Mouse (Mus musculus): ENCODE measurements at regions not wholly inside any gene's neighbourhood (a gene's known extent, or its start where the extent isn't known, plus 50 kb on each side); places are given as distances from the start of the nearest gene placed in this dataset.

GRCm38 (mm10) chr11:18581078-18581800 lies 437.5 kb downstream of the Meis1 start:
- no peaks in the 10 kb centered on the region for H3K36me3 ChIP-seq (ENCODE audit: control insufficient read depth, insufficient read depth, low read length)
- H3K4me1 ChIP-seq (replicated peaks; ENCODE audit: control insufficient read depth, insufficient read depth, low read length), result no peaks in the 10 kb centered on the region
- WGBS, result 95% methylated on average over 8 of the region's 8 CpGs
- no peak overlapping the region for H3K27ac ChIP-seq (ENCODE audit: control insufficient read depth, insufficient read depth, low read length)
- no peak overlapping the region for H3K4me3 ChIP-seq (ENCODE audit: control insufficient read depth, insufficient read depth, low read length)
- no peaks in the 10 kb centered on the region for H3K27me3 ChIP-seq (ENCODE audit: control insufficient read depth, insufficient read depth, low read length)
- TF ChIP-seq CTCF (IDR thresholded peaks at IDR 0.05; ENCODE audit: borderline replicate concordance, control insufficient read depth, extremely low read depth, insufficient read depth, low read length, poor library complexity) (no peak), POLR2A (IDR thresholded peaks at IDR 0.05; ENCODE audit: control insufficient read depth, extremely low read depth, insufficient read depth, low read length, poor library complexity) (no peak)
- DNase-seq, result no peak

GRCm38 (mm10) chr11:18571557-18572209 lies 447.1 kb downstream of the Meis1 start:
- H3K4me3 ChIP-seq (ENCODE audit: control insufficient read depth, insufficient read depth, low read length), result no peak overlapping the region
- H3K27ac ChIP-seq (ENCODE audit: control insufficient read depth, insufficient read depth, low read length), result no peak overlapping the region
- no peak for DNase-seq
- H3K27me3 ChIP-seq (ENCODE audit: control insufficient read depth, insufficient read depth, low read length), result no peaks in the 10 kb centered on the region
- H3K36me3 ChIP-seq (ENCODE audit: control insufficient read depth, insufficient read depth, low read length), result no peaks in the 10 kb centered on the region
- H3K4me1 ChIP-seq (replicated peaks; ENCODE audit: control insufficient read depth, insufficient read depth, low read length), result no peaks in the 10 kb centered on the region
- WGBS, result 92% methylated on average over 4 of the region's 4 CpGs
- TF ChIP-seq POLR2A (IDR thresholded peaks at IDR 0.05; ENCODE audit: control insufficient read depth, extremely low read depth, insufficient read depth, low read length, poor library complexity), result no peak
- TF ChIP-seq CTCF (IDR thresholded peaks at IDR 0.05; ENCODE audit: borderline replicate concordance, control insufficient read depth, extremely low read depth, insufficient read depth, low read length, poor library complexity), result no peak

- 98% methylated on average over 2 of the region's 2 CpGs for whole genome bisulfite sequencing
- TF ChIP-seq POLR2A (IDR thresholded peaks at IDR 0.05; ENCODE audit: control insufficient read depth, extremely low read depth, insufficient read depth, low read length, poor library complexity) (no peak), CTCF (IDR thresholded peaks at IDR 0.05; ENCODE audit: borderline replicate concordance, control insufficient read depth, extremely low read depth, insufficient read depth, low read length, poor library complexity) (no peak)
Measured at GRCm38 (mm10) chr11:18563011-18563410, 455.8 kb downstream of the Meis1 start.

GRCm38 (mm10) chr11:18558665-18559064 lies 460.1 kb downstream of the Meis1 start:
- Histone ChIP-seq H3K4me1 (replicated peaks; ENCODE audit: control insufficient read depth, insufficient read depth, low read length) (no peaks in the 10 kb centered on the region), H3K36me3 (ENCODE audit: control insufficient read depth, insufficient read depth, low read length) (no peaks in the 10 kb centered on the region), H3K4me3 (ENCODE audit: control insufficient read depth, insufficient read depth, low read length) (no peak overlapping the region), H3K27ac (ENCODE audit: control insufficient read depth, insufficient read depth, low read length) (no peak overlapping the region), H3K27me3 (ENCODE audit: control insufficient read depth, insufficient read depth, low read length) (no peaks in the 10 kb centered on the region)
- 46% methylated on average over 4 of the region's 4 CpGs for WGBS
- no peak for DNase-seq
- no peak for TF ChIP-seq CTCF (IDR thresholded peaks at IDR 0.05; ENCODE audit: borderline replicate concordance, control insufficient read depth, extremely low read depth, insufficient read depth, low read length, poor library complexity)
- no peak for TF ChIP-seq POLR2A (IDR thresholded peaks at IDR 0.05; ENCODE audit: control insufficient read depth, extremely low read depth, insufficient read depth, low read length, poor library complexity)

More at GRCm38 (mm10) chr11:18563011-18563410, 455.8 kb downstream of the Meis1 start:
- Histone ChIP-seq H3K4me3 (ENCODE audit: control insufficient read depth, insufficient read depth, low read length) (no peak overlapping the region), H3K4me1 (replicated peaks; ENCODE audit: control insufficient read depth, insufficient read depth, low read length) (no peaks in the 10 kb centered on the region), H3K27ac (ENCODE audit: control insufficient read depth, insufficient read depth, low read length) (no peak overlapping the region), H3K27me3 (ENCODE audit: control insufficient read depth, insufficient read depth, low read length) (no peaks in the 10 kb centered on the region), H3K36me3 (ENCODE audit: control insufficient read depth, insufficient read depth, low read length) (no peaks in the 10 kb centered on the region)
- no peak for DNase-seq

GRCm38 (mm10) chr11:18535592-18535857 lies 483.3 kb downstream of the Meis1 start:
- Histone ChIP-seq H3K36me3 (ENCODE audit: control insufficient read depth, insufficient read depth, low read length) (no peaks in the 10 kb centered on the region), H3K27me3 (ENCODE audit: control insufficient read depth, insufficient read depth, low read length) (no peaks in the 10 kb centered on the region), H3K27ac (ENCODE audit: control insufficient read depth, insufficient read depth, low read length) (no peak overlapping the region), H3K4me3 (ENCODE audit: control insufficient read depth, insufficient read depth, low read length) (no peak overlapping the region), H3K4me1 (replicated peaks; ENCODE audit: control insufficient read depth, insufficient read depth, low read length) (no peaks in the 10 kb centered on the region)
- WGBS, result 79% methylated on average over 2 of the region's 2 CpGs
- TF ChIP-seq CTCF (IDR thresholded peaks at IDR 0.05; ENCODE audit: borderline replicate concordance, control insufficient read depth, extremely low read depth, insufficient read depth, low read length, poor library complexity), result no peak
- TF ChIP-seq POLR2A (IDR thresholded peaks at IDR 0.05; ENCODE audit: control insufficient read depth, extremely low read depth, insufficient read depth, low read length, poor library complexity), result no peak
- DNase-seq, result no peak

- no peaks in the 10 kb centered on the region for H3K36me3 ChIP-seq (ENCODE audit: control insufficient read depth, insufficient read depth, low read length)
- H3K4me3 ChIP-seq (ENCODE audit: control insufficient read depth, insufficient read depth, low read length), result no peak overlapping the region
- H3K4me1 ChIP-seq (replicated peaks; ENCODE audit: control insufficient read depth, insufficient read depth, low read length), result no peaks in the 10 kb centered on the region
- H3K27me3 ChIP-seq (ENCODE audit: control insufficient read depth, insufficient read depth, low read length), result no peaks in the 10 kb centered on the region
- no peak for DNase-seq
- no peak overlapping the region for H3K27ac ChIP-seq (ENCODE audit: control insufficient read depth, insufficient read depth, low read length)
- WGBS, result 93% methylated on average over 7 of the region's 7 CpGs
- no peak for TF ChIP-seq POLR2A (IDR thresholded peaks at IDR 0.05; ENCODE audit: control insufficient read depth, extremely low read depth, insufficient read depth, low read length, poor library complexity)
- no peak for TF ChIP-seq CTCF (IDR thresholded peaks at IDR 0.05; ENCODE audit: borderline replicate concordance, control insufficient read depth, extremely low read depth, insufficient read depth, low read length, poor library complexity)
Measured at GRCm38 (mm10) chr11:18534807-18535591, 483.8 kb downstream of the Meis1 start.
